Mouse (Mus musculus): ENCODE measurements around the gene Snhg11. TPM values are rescaled to one million over a fixed set of nuclear protein-coding genes. Genes with fewer than 3 reads are reported as not detected.

Gene Snhg11
- total RNA-seq, 2 experiments from 2014 or later = 566 to 626 TPM

DNA sequence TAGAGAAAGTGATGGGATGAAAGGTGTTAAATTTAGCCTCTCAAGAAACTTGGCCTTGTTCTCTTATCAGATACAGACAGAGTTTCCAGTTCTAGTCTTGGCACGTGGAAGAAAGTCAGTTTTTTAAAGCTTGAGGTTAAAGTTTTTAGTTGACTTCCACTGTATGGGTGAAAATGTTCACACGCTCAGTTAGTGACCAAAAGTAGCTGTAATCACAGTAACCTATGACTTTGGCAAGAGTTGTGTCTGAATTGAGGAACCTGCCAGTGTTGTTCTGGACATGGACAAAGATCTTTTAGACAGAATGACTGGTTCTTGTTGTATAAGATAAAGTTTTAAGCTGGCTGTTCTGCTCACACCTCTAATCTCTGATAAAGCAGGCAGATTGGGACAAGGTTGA, 37.8 kb downstream of the Snhg11 start:
- Histone ChIP-seq H3K4me3 (no peak overlapping the region), H3K27ac (no peak overlapping the region)
- TF ChIP-seq CTCF (conservative IDR thresholded peaks at IDR 0.05) = no peak
- DNase-seq (ENCODE audit: low spot score in 2 of 2) = no peak

- TF ChIP-seq CTCF (conservative IDR thresholded peaks at IDR 0.05) = no peak
- no peak overlapping the region for H3K4me3 ChIP-seq
- H3K27ac ChIP-seq = no peak overlapping the region
- no peak for DNase-seq (ENCODE audit: low spot score in 2 of 2)
Measured at GRCm38 (mm10) chr2:158415826-158416225, 40.4 kb downstream of the Snhg11 start.

DNA sequence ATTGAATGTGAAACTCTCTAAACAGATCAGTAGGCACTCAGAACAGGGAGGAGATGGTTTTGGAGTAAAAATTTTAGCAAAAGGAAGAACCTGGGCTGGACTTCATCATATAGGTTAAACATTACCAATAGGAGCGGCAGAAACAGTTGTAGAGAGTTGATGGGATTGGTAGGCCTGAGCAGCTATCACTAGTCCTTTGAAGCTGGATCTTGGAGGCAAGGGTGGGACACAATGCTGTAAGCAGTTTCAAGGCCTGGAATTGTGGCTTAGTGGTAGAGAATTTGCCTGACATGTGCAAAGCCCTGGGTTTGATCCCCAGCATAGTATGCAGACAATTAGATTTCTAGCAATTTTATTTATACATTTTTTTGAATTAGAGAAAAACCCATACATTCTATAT, 43.2 kb downstream of the Snhg11 start:
- Histone ChIP-seq H3K27ac (no peak overlapping the region), H3K4me3 (no peak overlapping the region)
- DNase-seq (ENCODE audit: low spot score in 2 of 2) = no peak
- no peak for TF ChIP-seq CTCF (conservative IDR thresholded peaks at IDR 0.05)

Other genes with a start within 250 kb of the Snhg11 start
- gene Tgm2, start 229.2 kb upstream of the Snhg11 start, total RNA-seq (2021) = 10 to 100 TPM in 1 of 2 experiments, 1 to 10 TPM in 1; 9.8 to 14.0 TPM
- 1 to 10 TPM; 4.1 to 4.4 TPM for gene D630003M21Rik, start 146.4 kb upstream of the Snhg11 start, total RNA-seq (2021)
- not detected for gene Bpi, start 117.5 kb upstream of the Snhg11 start, total RNA-seq (2021)
- gene Lbp, start 69.1 kb upstream of the Snhg11 start, total RNA-seq (2021) = 1 to 10 TPM; 1.4 to 1.8 TPM
- gene Ralgapb, start 34.2 kb downstream of the Snhg11 start, total RNA-seq (2021) = 10 to 100 TPM; 95.2 to 95.8 TPM
- not detected for gene Adig, start 127.0 kb downstream of the Snhg11 start, total RNA-seq (2021)
- gene Arhgap40, start 137.2 kb downstream of the Snhg11 start, total RNA-seq (2021) = not detected
- gene Slc32a1, start 235.1 kb downstream of the Snhg11 start, total RNA-seq (2021) = 10 to 100 TPM; 63.9 to 65.4 TPM
- 10 to 100 TPM; 11.3 to 12.8 TPM for gene Actr5, start 249.2 kb downstream of the Snhg11 start, total RNA-seq (2021)

All from layer of hippocampus, adult 2 months (tissue).